Mouse (Mus musculus): ENCODE data around the gene Kcnj9.

- TF ChIP-seq CTCF (IDR thresholded peaks at IDR 0.05; ENCODE audit: extremely low read depth, insufficient read length, insufficient replicate concordance, low read depth, low read length) (peak; percentile 5; the same call in 1 of the 2 replicates), POLR2A (IDR thresholded peaks at IDR 0.05; ENCODE audit: low read depth, low read length) (peak; percentile 82)
Measured at GRCm38 (mm10) chr1:172311921-172312767, 17.0 kb downstream of the Kcnj9 start.
